Mouse (Mus musculus) thymus, adult 2 months (tissue): ENCODE measurements around the gene Ncstn.

ENCODE experiments used
- CTCF ChIP-seq: fragments of 200-500 bp; IDR thresholded peaks from 2 replicates; pipeline ENCODE4 v1.5.1; 2012; ENCODE audit warnings: mild to moderate bottlenecking, control low read depth, low read length, moderate library complexity, borderline replicate concordance; ENCODE audit not compliant: control insufficient read depth, poor library complexity, insufficient read depth; ENCODE audit errors: extremely low read depth
- POLR2A ChIP-seq: fragments of 200-500 bp; IDR thresholded peaks from 2 replicates; pipeline ENCODE4 v1.6.1; 2012; ENCODE audit warnings: mild to moderate bottlenecking, low read length, control low read depth, moderate library complexity; ENCODE audit not compliant: control insufficient read depth, poor library complexity, insufficient read depth; ENCODE audit errors: extremely low read depth

GRCm38 (mm10) chr1:172027010-172027808 is 55.4 kb downstream of the Ncstn start:
- TF ChIP-seq CTCF = no peak
- peak; percentile 50; the same call in 1 of the 2 replicates for TF ChIP-seq POLR2A
